Mouse (Mus musculus) stomach, embryonic 15.5 days (tissue): Measurements from ENCODE around the gene Zzz3. TPM values are rescaled to one million over a fixed set of nuclear protein-coding genes. Genes with fewer than 3 reads are reported as not detected.
"Not testable (repeated sequence)": the region's sequence is repeated elsewhere in the genome, so short reads cannot be mapped to it uniquely, and the experiment has no call there.

Experiments
- ATAC-seq: fragments of 200-750 bp; cut with Nextera tagmentation; 2 replicates; pipeline ENCODE4 v1.8.0; 2017; ENCODE audit warnings: low read depth, moderate number of reproducible peaks, moderate TSS enrichment; ENCODE audit not compliant: insufficient read depth, low FRiP score
- H3K27ac ChIP-seq: fragments of 300-500 bp; sonication (generic); 2 replicates; pipeline ENCODE4 v1.5.1; 2015; ENCODE audit warnings: mild to moderate bottlenecking, inconsistent platforms
- H3K27me3 ChIP-seq: fragments of 300-500 bp; sonication (generic); replicated peaks from 2 replicates; pipeline ENCODE4 v1.6.1; 2015; ENCODE audit warnings: inconsistent platforms
- H3K36me3 ChIP-seq: fragments of 300-500 bp; sonication (generic); 2 replicates; pipeline ENCODE4 v1.6.1; 2015; ENCODE audit warnings: inconsistent platforms
- H3K4me1 ChIP-seq: fragments of 300-500 bp; sonication (generic); 2 replicates; pipeline ENCODE4 v1.6.1; 2015; ENCODE audit warnings: inconsistent platforms
- H3K4me2 ChIP-seq: fragments of 300-500 bp; sonication (generic); 2 replicates; pipeline ENCODE4 v1.6.1; 2015; ENCODE audit warnings: mild to moderate bottlenecking, inconsistent platforms
- H3K4me3 ChIP-seq: fragments of 300-500 bp; sonication (generic); replicated peaks from 2 replicates; pipeline ENCODE4 v1.5.1; 2015; ENCODE audit warnings: inconsistent platforms
- H3K9ac ChIP-seq: fragments of 300-500 bp; sonication (generic); 2 replicates; pipeline ENCODE4 v1.6.1; 2015; ENCODE audit warnings: inconsistent platforms
- H3K9me3 ChIP-seq: fragments of 300-500 bp; sonication (generic); 2 replicates; pipeline ENCODE4 v1.6.1; 2016; ENCODE audit warnings: inconsistent platforms
- WGBS: fragments of 180-500 bp; shearing (Covaris S2); methylation state at CpG from one replicate; pipeline ENCODE4 v1.1.7; 2015; 5-methylcytosine and 5-hydroxymethylcytosine counted together
- polyA plus RNA-seq: library from polyadenylated mRNA; unstranded; fragments of >200 nt; fragmentation: Nextera tagmentation; extraction: Ambion mirVana; gene quantifications from 2 replicates; pipeline ENCODE4 v1.2.1, GENCODE M21; 2015

Zzz3 gene
- polyA plus RNA-seq, 1 experiment from 2014 or later: 44.5 TPM

DNA sequence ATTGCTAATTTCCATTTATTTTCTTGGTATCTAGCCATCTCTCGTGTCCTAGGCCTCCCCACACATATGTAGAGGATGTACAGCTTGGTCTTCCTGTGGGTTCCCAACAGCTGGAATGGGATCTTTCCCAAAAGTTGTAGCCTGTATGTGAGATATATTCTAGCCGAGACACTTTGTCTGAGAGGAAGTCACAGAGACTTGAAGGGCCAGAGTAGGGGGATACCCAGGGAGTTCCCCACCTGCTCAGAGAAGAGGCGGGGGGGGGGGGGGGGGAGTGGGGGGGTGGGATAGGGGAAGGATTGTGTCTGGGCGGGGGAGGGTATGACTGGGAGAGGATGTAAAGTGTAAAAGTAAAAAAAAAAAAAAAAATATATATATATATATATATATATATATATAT, 57.9 kb downstream of the Zzz3 start:
- peaks cover 33% of the 10 kb centered on the region for H3K36me3 ChIP-seq
- no peaks in the 10 kb centered on the region for H3K27me3 ChIP-seq
- H3K9me3 ChIP-seq: no peaks in the 10 kb centered on the region
- H3K4me1 ChIP-seq: no peaks in the 10 kb centered on the region
- WGBS: 69% methylated on average over 4 of the region's 4 CpGs
- no peak overlapping the region for H3K27ac ChIP-seq
- ATAC-seq: no peak
- H3K9ac ChIP-seq: no peak overlapping the region
- H3K4me3 ChIP-seq: no peak overlapping the region
- no peak overlapping the region for H3K4me2 ChIP-seq

- Histone ChIP-seq H3K9me3 (no peaks in the 10 kb centered on the region), H3K27ac (no peak overlapping the region), H3K36me3 (peaks cover 30% of the 10 kb centered on the region), H3K27me3 (no peaks in the 10 kb centered on the region), H3K4me2 (no peak overlapping the region), H3K4me3 (no peak overlapping the region), H3K4me1 (no peaks in the 10 kb centered on the region), H3K9ac (no peak overlapping the region)
- no peak for ATAC-seq
- WGBS: 82% methylated on average over 2 of the region's 2 CpGs
Observed at GRCm38 (mm10) chr3:152457308-152458035, 62.2 kb downstream of the Zzz3 start.

- not testable (repeated sequence) for H3K27ac ChIP-seq, H3K9ac ChIP-seq, H3K27me3 ChIP-seq, ATAC-seq, H3K4me2 ChIP-seq, H3K4me3 ChIP-seq, H3K4me1 ChIP-seq, H3K9me3 ChIP-seq
- peaks cover 30% of the 10 kb centered on the region for H3K36me3 ChIP-seq
- 78% methylated on average over 4 of the region's 4 CpGs for WGBS
Observed at GRCm38 (mm10) chr3:152458875-152459274, 63.6 kb downstream of the Zzz3 start.

- Histone ChIP-seq H3K9me3 (no peaks in the 10 kb centered on the region), H3K27me3 (no peaks in the 10 kb centered on the region), H3K4me2 (no peak overlapping the region), H3K27ac (no peak overlapping the region), H3K9ac (no peak overlapping the region), H3K36me3 (peaks cover 25% of the 10 kb centered on the region), H3K4me3 (no peak overlapping the region), H3K4me1 (no peaks in the 10 kb centered on the region)
- WGBS: 35% methylated on average over 4 of the region's 4 CpGs
- ATAC-seq: no peak
Observed at GRCm38 (mm10) chr3:152460802-152461201, 65.5 kb downstream of the Zzz3 start.

- ATAC-seq: no peak
- H3K36me3 ChIP-seq: peaks cover 17% of the 10 kb centered on the region
Observed at GRCm38 (mm10) chr3:152462038-152462547, 66.8 kb downstream of the Zzz3 start.

GRCm38 (mm10) chr3:152462900-152463299, 67.6 kb downstream of the Zzz3 start:
- Histone ChIP-seq H3K27ac (no peak overlapping the region), H3K36me3 (peaks cover 10% of the 10 kb centered on the region; the same call in 1 of the 2 replicates), H3K9ac (no peak overlapping the region), H3K4me1 (no peaks in the 10 kb centered on the region), H3K4me3 (no peak overlapping the region), H3K9me3 (no peaks in the 10 kb centered on the region), H3K27me3 (no peaks in the 10 kb centered on the region), H3K4me2 (no peak overlapping the region)
- ATAC-seq: no peak
- WGBS: 92% methylated on average over 10 of the region's 10 CpGs

More at GRCm38 (mm10) chr3:152462038-152462547, 66.8 kb downstream of the Zzz3 start:
- H3K9ac ChIP-seq: no peak overlapping the region
- H3K27ac ChIP-seq: no peak overlapping the region
- H3K4me1 ChIP-seq: no peaks in the 10 kb centered on the region
- H3K4me3 ChIP-seq: no peak overlapping the region
- 80% methylated on average over 10 of the region's 10 CpGs for WGBS
- H3K27me3 ChIP-seq: no peaks in the 10 kb centered on the region
- no peaks in the 10 kb centered on the region for H3K9me3 ChIP-seq
- H3K4me2 ChIP-seq: no peak overlapping the region

GRCm38 (mm10) chr3:152464462-152464861, 69.2 kb downstream of the Zzz3 start:
- no peak overlapping the region for H3K9ac ChIP-seq
- no peaks in the 10 kb centered on the region for H3K27me3 ChIP-seq
- H3K36me3 ChIP-seq: peaks cover 10% of the 10 kb centered on the region; the same call in 1 of the 2 replicates
- no peak for ATAC-seq
- H3K27ac ChIP-seq: no peak overlapping the region
- H3K4me3 ChIP-seq: no peak overlapping the region
- no peak overlapping the region for H3K4me2 ChIP-seq
- 91% methylated on average over 3 of the region's 3 CpGs for WGBS
- no peaks in the 10 kb centered on the region for H3K9me3 ChIP-seq
- H3K4me1 ChIP-seq: no peaks in the 10 kb centered on the region

- Histone ChIP-seq H3K9ac (no peak overlapping the region), H3K4me2 (no peak overlapping the region), H3K27ac (no peak overlapping the region), H3K9me3 (no peaks in the 10 kb centered on the region), H3K4me1 (no peaks in the 10 kb centered on the region), H3K36me3 (peaks cover 8% of the 10 kb centered on the region; the same call in 1 of the 2 replicates), H3K4me3 (no peak overlapping the region), H3K27me3 (no peaks in the 10 kb centered on the region)
- ATAC-seq: no peak
- WGBS: 84% methylated on average over 6 of the region's 6 CpGs
Observed at GRCm38 (mm10) chr3:152465338-152465737, 70.1 kb downstream of the Zzz3 start.

GRCm38 (mm10) chr3:152466849-152467248, 71.6 kb downstream of the Zzz3 start:
- no peaks in the 10 kb centered on the region for H3K36me3 ChIP-seq
- 83% methylated on average over 9 of the region's 9 CpGs for WGBS
- no peaks in the 10 kb centered on the region for H3K9me3 ChIP-seq
- no peak overlapping the region for H3K27ac ChIP-seq
- H3K4me3 ChIP-seq: no peak overlapping the region
- H3K27me3 ChIP-seq: no peaks in the 10 kb centered on the region
- ATAC-seq: no peak; the same call in 1 of the 2 replicates
- no peak overlapping the region for H3K9ac ChIP-seq
- H3K4me2 ChIP-seq: no peak overlapping the region
- no peaks in the 10 kb centered on the region for H3K4me1 ChIP-seq

DNA sequence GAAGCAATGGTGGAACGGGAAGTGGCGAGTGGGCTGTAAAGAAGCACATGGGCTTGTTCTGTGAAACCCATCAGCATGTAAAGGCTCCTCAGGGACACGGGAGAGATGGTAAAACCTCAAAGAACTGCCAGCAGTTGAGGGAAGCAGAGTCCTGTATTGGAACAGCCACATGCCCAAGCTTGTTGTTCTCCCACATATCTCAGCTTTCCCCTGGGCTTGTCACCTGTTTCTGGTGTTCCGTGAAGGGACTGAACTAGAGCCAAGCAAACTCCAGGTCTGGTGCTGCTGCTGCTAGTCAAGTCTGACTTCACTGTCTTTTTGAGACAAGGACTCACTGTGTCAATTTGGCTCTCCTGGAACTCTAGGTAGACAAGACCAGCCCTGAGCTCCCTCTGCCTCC, 72.0 kb downstream of the Zzz3 start:
- H3K9me3 ChIP-seq: no peaks in the 10 kb centered on the region
- no peak overlapping the region for H3K27ac ChIP-seq
- H3K4me2 ChIP-seq: no peak overlapping the region
- no peaks in the 10 kb centered on the region for H3K36me3 ChIP-seq
- H3K4me1 ChIP-seq: no peaks in the 10 kb centered on the region
- ATAC-seq: no peak
- no peak overlapping the region for H3K9ac ChIP-seq
- WGBS: 74% methylated on average over 4 of the region's 4 CpGs
- H3K27me3 ChIP-seq: no peaks in the 10 kb centered on the region
- no peak overlapping the region for H3K4me3 ChIP-seq

- no peak for ATAC-seq
- WGBS: 89% methylated on average over 8 of the region's 8 CpGs
Observed at GRCm38 (mm10) chr3:152468032-152468431, 72.8 kb downstream of the Zzz3 start.

DNA sequence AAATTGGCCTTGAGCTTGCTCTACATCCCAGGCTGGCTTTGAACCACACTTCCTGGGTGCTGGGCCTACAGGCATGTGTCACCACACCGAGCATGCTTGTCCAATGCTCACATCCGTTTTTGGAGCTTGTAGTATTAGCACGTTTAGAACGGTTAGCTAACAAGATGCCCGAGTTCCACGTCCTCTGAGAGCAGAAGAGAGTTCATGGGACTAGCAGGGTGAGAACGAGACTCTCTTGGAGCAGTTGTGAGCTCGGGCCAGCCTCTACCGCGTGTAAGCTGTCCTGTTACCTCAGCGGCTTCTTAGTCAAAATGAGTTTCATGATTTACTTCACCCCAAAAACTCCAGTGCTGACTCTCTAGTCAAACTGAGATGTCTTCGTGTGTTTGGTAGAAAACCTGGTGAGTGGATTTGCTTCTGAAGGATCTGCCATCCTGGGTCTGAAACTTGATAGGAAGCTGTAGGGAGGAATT, 73.3 kb downstream of the Zzz3 start:
- H3K27me3 ChIP-seq: no peaks in the 10 kb centered on the region
- no peaks in the 10 kb centered on the region for H3K4me1 ChIP-seq
- no peak overlapping the region for H3K9ac ChIP-seq
- no peak overlapping the region for H3K4me2 ChIP-seq
- no peak overlapping the region for H3K4me3 ChIP-seq
- no peak for ATAC-seq
- H3K27ac ChIP-seq: no peak overlapping the region
- H3K36me3 ChIP-seq: no peaks in the 10 kb centered on the region
- no peaks in the 10 kb centered on the region for H3K9me3 ChIP-seq
- 72% methylated on average over 12 of the region's 12 CpGs for WGBS

More at GRCm38 (mm10) chr3:152468032-152468431, 72.8 kb downstream of the Zzz3 start:
- Histone ChIP-seq H3K4me1 (no peaks in the 10 kb centered on the region), H3K27me3 (no peaks in the 10 kb centered on the region), H3K9me3 (no peaks in the 10 kb centered on the region), H3K9ac (no peak overlapping the region), H3K27ac (no peak overlapping the region), H3K4me3 (no peak overlapping the region), H3K36me3 (no peaks in the 10 kb centered on the region), H3K4me2 (no peak overlapping the region)
